Mouse (Mus musculus): ENCODE measurements around the gene Dnajc8.

DNA sequence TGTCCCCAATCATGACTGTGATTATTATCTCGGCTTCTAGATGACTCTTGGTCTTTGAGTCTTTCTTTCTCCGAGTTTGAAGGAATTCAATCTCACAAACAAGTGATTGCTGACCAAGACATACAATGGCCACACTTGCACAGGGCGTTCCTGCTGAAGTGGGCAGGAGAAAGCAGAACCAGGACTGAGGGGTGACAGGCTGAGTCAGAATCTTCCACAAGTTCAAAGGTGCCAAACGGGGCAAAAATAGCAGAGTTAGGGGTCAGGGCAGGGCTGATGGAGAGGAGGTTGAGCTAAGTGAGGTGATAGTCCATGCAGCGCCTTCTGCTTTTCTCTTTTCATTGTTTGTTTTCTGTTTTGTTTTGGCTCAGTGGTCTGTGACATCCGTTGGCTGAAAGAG is 65.1 kb downstream of the Dnajc8 start:
- no peak for TF ChIP-seq CTCF (IDR thresholded peaks at IDR 0.05; ENCODE audit: insufficient read depth, low read length)
- TF ChIP-seq POLR2A (IDR thresholded peaks at IDR 0.05; ENCODE audit: borderline replicate concordance, extremely low read depth, low read depth, low read length): no peak

Measured in lung, adult 2 months (tissue).